Mouse (Mus musculus) stomach, embryonic 14.5 days (tissue): ENCODE results near the gene Dpyd. TPM values are rescaled to one million over a fixed set of nuclear protein-coding genes. Genes with fewer than 3 reads are reported as not detected.

ENCODE experiments used
- ATAC-seq: fragments of 200-750 bp; cut with Nextera tagmentation; 2 replicates; pipeline ENCODE4 v1.8.0; 2017; ENCODE audit warnings: low read depth, moderate TSS enrichment; ENCODE audit not compliant: insufficient number of reproducible peaks, insufficient read depth, low FRiP score
- H3K27ac ChIP-seq: fragments of 300-500 bp; sonication (generic); 2 replicates; pipeline ENCODE4 v1.5.1; 2014; ENCODE audit warnings: mild to moderate bottlenecking, low read length, moderate library complexity, mixed read lengths
- H3K27me3 ChIP-seq: fragments of 300-500 bp; sonication (generic); 2 replicates; pipeline ENCODE4 v1.6.1; 2014; ENCODE audit warnings: low read length, control low read depth, mixed read lengths; ENCODE audit not compliant: control insufficient read depth, insufficient read depth
- H3K36me3 ChIP-seq: fragments of 300-500 bp; sonication (generic); 2 replicates; pipeline ENCODE4 v1.6.1; 2014; ENCODE audit warnings: mild to moderate bottlenecking, control low read depth, low read length, moderate library complexity, mixed read lengths; ENCODE audit not compliant: control insufficient read depth, insufficient read depth
- H3K4me1 ChIP-seq: fragments of 300-500 bp; sonication (generic); 2 replicates; pipeline ENCODE4 v1.6.1; 2014; ENCODE audit warnings: low read length, control low read depth, mixed read lengths; ENCODE audit not compliant: control insufficient read depth, insufficient read depth
- H3K4me2 ChIP-seq: fragments of 300-500 bp; sonication (generic); replicated peaks from 2 replicates; pipeline ENCODE4 v1.6.1; 2014; ENCODE audit warnings: low read depth, low read length, control low read depth
- H3K4me3 ChIP-seq: fragments of 300-500 bp; sonication (generic); 2 replicates; pipeline ENCODE4 v1.5.1; 2014; ENCODE audit warnings: low read depth, low read length, control low read depth
- H3K9ac ChIP-seq: fragments of 300-500 bp; sonication (generic); replicated peaks from 2 replicates; pipeline ENCODE4 v1.6.1; 2014; ENCODE audit warnings: low read depth, mild to moderate bottlenecking, control low read depth, low read length, moderate library complexity, mixed read lengths
- H3K9me3 ChIP-seq: fragments of 300-500 bp; sonication (generic); 2 replicates; pipeline ENCODE4 v1.6.1; 2016; ENCODE audit warnings: low read depth, low read length, control low read depth; ENCODE audit not compliant: control insufficient read depth
- WGBS: fragments of 180-500 bp; shearing (Covaris S2); extraction: QIAGEN DNeasy Blood & Tissue Kit; methylation state at CpG from one replicate; pipeline ENCODE4 v1.1.7; 2014; 5-methylcytosine and 5-hydroxymethylcytosine counted together
- polyA plus RNA-seq: library from polyadenylated mRNA; unstranded; fragments of >200 nt; fragmentation: Nextera tagmentation; extraction: Ambion mirVana; gene quantifications from 2 replicates; pipeline ENCODE4 v1.2.1, GENCODE M21; 2014

Gene Dpyd
- polyA plus RNA-seq, 1 experiment from 2014 or later = 17.3 TPM

GRCm38 (mm10) chr3:118991312-118991711 is 429.4 kb downstream of the Dpyd start:
- Histone ChIP-seq H3K4me1 (no peaks in the 10 kb centered on the region), H3K36me3 (no peaks in the 10 kb centered on the region), H3K9me3 (no peaks in the 10 kb centered on the region), H3K27me3 (no peaks in the 10 kb centered on the region), H3K9ac (no peak overlapping the region), H3K27ac (no peak overlapping the region), H3K4me3 (no peak overlapping the region), H3K4me2 (no peak overlapping the region)
- 91% methylated on average over 2 of the region's 2 CpGs for WGBS
- no peak for ATAC-seq

GRCm38 (mm10) chr3:118991793-118992192 is 429.9 kb downstream of the Dpyd start:
- no peaks in the 10 kb centered on the region for H3K27me3 ChIP-seq
- H3K9ac ChIP-seq = no peak overlapping the region
- H3K36me3 ChIP-seq = no peaks in the 10 kb centered on the region
- no peaks in the 10 kb centered on the region for H3K9me3 ChIP-seq
- no peak overlapping the region for H3K4me3 ChIP-seq
- ATAC-seq = no peak
- WGBS = 84% methylated on average over 4 of the region's 4 CpGs
- H3K4me2 ChIP-seq = no peak overlapping the region
- H3K4me1 ChIP-seq = no peaks in the 10 kb centered on the region
- H3K27ac ChIP-seq = no peak overlapping the region

- Histone ChIP-seq H3K36me3 (no peaks in the 10 kb centered on the region), H3K4me2 (no peak overlapping the region), H3K9me3 (no peaks in the 10 kb centered on the region), H3K4me3 (no peak overlapping the region), H3K9ac (no peak overlapping the region), H3K27me3 (no peaks in the 10 kb centered on the region), H3K4me1 (no peaks in the 10 kb centered on the region), H3K27ac (no peak overlapping the region)
- ATAC-seq = no peak
- 78% methylated on average over 7 of the region's 7 CpGs for WGBS
Observed at GRCm38 (mm10) chr3:119021255-119021654, 459.3 kb downstream of the Dpyd start.

- H3K27me3 ChIP-seq = no peaks in the 10 kb centered on the region
- H3K4me1 ChIP-seq = no peaks in the 10 kb centered on the region
- no peak overlapping the region for H3K9ac ChIP-seq
- no peaks in the 10 kb centered on the region for H3K36me3 ChIP-seq
- no peak overlapping the region for H3K4me2 ChIP-seq
- H3K9me3 ChIP-seq = no peaks in the 10 kb centered on the region
- no peak overlapping the region for H3K4me3 ChIP-seq
- 74% methylated on average over 1 of the region's 1 CpGs for WGBS
- no peak for ATAC-seq
- no peak overlapping the region for H3K27ac ChIP-seq
Observed at GRCm38 (mm10) chr3:119042611-119043010, 480.7 kb downstream of the Dpyd start.

- no peak for ATAC-seq
- no peaks in the 10 kb centered on the region for H3K4me1 ChIP-seq
- H3K4me3 ChIP-seq = no peak overlapping the region
- 81% methylated on average over 1 of the region's 1 CpGs for WGBS
- H3K9ac ChIP-seq = no peak overlapping the region
- no peaks in the 10 kb centered on the region for H3K27me3 ChIP-seq
- no peak overlapping the region for H3K4me2 ChIP-seq
- no peaks in the 10 kb centered on the region for H3K36me3 ChIP-seq
- no peak overlapping the region for H3K27ac ChIP-seq
- H3K9me3 ChIP-seq = no peaks in the 10 kb centered on the region
Observed at GRCm38 (mm10) chr3:119056144-119056543, 494.2 kb downstream of the Dpyd start.

GRCm38 (mm10) chr3:119063214-119063613 is 501.3 kb downstream of the Dpyd start:
- WGBS = 60% methylated on average over 4 of the region's 4 CpGs
- Histone ChIP-seq H3K4me2 (no peak overlapping the region), H3K36me3 (no peaks in the 10 kb centered on the region), H3K4me3 (no peak overlapping the region), H3K27me3 (no peaks in the 10 kb centered on the region), H3K9ac (no peak overlapping the region), H3K27ac (no peak overlapping the region), H3K4me1 (no peaks in the 10 kb centered on the region), H3K9me3 (no peaks in the 10 kb centered on the region)
- no peak for ATAC-seq

- Histone ChIP-seq H3K4me3 (no peak overlapping the region), H3K27me3 (no peaks in the 10 kb centered on the region), H3K27ac (no peak overlapping the region), H3K4me1 (no peaks in the 10 kb centered on the region), H3K36me3 (no peaks in the 10 kb centered on the region), H3K4me2 (no peak overlapping the region), H3K9me3 (no peaks in the 10 kb centered on the region), H3K9ac (no peak overlapping the region)
- no peak for ATAC-seq
- 33% methylated on average over 1 of the region's 1 CpGs for WGBS
Observed at GRCm38 (mm10) chr3:119063642-119064041, 501.7 kb downstream of the Dpyd start.

GRCm38 (mm10) chr3:119064746-119065145 is 502.8 kb downstream of the Dpyd start:
- WGBS = 57% methylated on average over 7 of the region's 7 CpGs

GRCm38 (mm10) chr3:119067221-119067620 is 505.3 kb downstream of the Dpyd start:
- Histone ChIP-seq H3K9ac (no peak overlapping the region), H3K9me3 (no peaks in the 10 kb centered on the region), H3K27ac (no peak overlapping the region), H3K4me2 (no peak overlapping the region), H3K27me3 (no peaks in the 10 kb centered on the region), H3K4me3 (no peak overlapping the region), H3K4me1 (no peaks in the 10 kb centered on the region), H3K36me3 (no peaks in the 10 kb centered on the region)
- 66% methylated on average over 9 of the region's 9 CpGs for WGBS
- ATAC-seq = no peak

More at GRCm38 (mm10) chr3:119064746-119065145, 502.8 kb downstream of the Dpyd start:
- Histone ChIP-seq H3K4me1 (no peaks in the 10 kb centered on the region), H3K9ac (no peak overlapping the region), H3K4me2 (no peak overlapping the region), H3K4me3 (no peak overlapping the region), H3K36me3 (no peaks in the 10 kb centered on the region), H3K27ac (no peak overlapping the region), H3K9me3 (no peaks in the 10 kb centered on the region), H3K27me3 (no peaks in the 10 kb centered on the region)
- no peak for ATAC-seq
